Mouse (Mus musculus): ENCODE results near the gene Elfn1. TPM values are rescaled to one million over a fixed set of nuclear protein-coding genes. Genes with fewer than 3 reads are reported as not detected.

Gene Elfn1
- total and polyA plus RNA-seq, 2 experiments from 2014 or later, result 3.3 to 45.1 TPM

GRCm38 (mm10) chr5:140002541-140002940 lies 94.8 kb downstream of the Elfn1 start:
- no peaks in the 10 kb centered on the region for H3K4me1 ChIP-seq (ENCODE audit: insufficient read depth, low read length)
- H3K27ac ChIP-seq, result no peak overlapping the region
- no peak for ATAC-seq
- no peaks in the 10 kb centered on the region for H3K9me3 ChIP-seq (ENCODE audit: low read length)
- no peaks in the 10 kb centered on the region for H3K27me3 ChIP-seq (ENCODE audit: insufficient read depth, low read length)
- H3K4me3 ChIP-seq (ENCODE audit: low read length), result no peak overlapping the region
- 34% methylated on average over 3 of the region's 3 CpGs for WGBS
- DNase-seq (ENCODE audit: low spot score), result no peak
- no peak for TF ChIP-seq CTCF (IDR thresholded peaks at IDR 0.05; ENCODE audit: low read depth)
- H3K9ac ChIP-seq (replicated peaks; ENCODE audit: low read length), result no peak overlapping the region
- no peak overlapping the region for H3K4me2 ChIP-seq (ENCODE audit: low read depth, low read length)
- H3K36me3 ChIP-seq (ENCODE audit: insufficient read depth, low read length), result no peaks in the 10 kb centered on the region

- H3K4me2 ChIP-seq (ENCODE audit: low read depth, low read length), result no peak overlapping the region
- H3K27me3 ChIP-seq (ENCODE audit: insufficient read depth, low read length), result no peaks in the 10 kb centered on the region
- ATAC-seq, result no peak
- H3K9ac ChIP-seq (replicated peaks; ENCODE audit: low read length), result no peak overlapping the region
- TF ChIP-seq CTCF (IDR thresholded peaks at IDR 0.05; ENCODE audit: low read depth), result no peak
- H3K36me3 ChIP-seq (ENCODE audit: insufficient read depth, low read length), result no peaks in the 10 kb centered on the region
- H3K27ac ChIP-seq, result no peak overlapping the region
- no peaks in the 10 kb centered on the region for H3K4me1 ChIP-seq (ENCODE audit: insufficient read depth, low read length)
- H3K4me3 ChIP-seq (ENCODE audit: low read length), result no peak overlapping the region
- no peak for DNase-seq (ENCODE audit: low spot score)
- 59% methylated on average over 8 of the region's 8 CpGs for WGBS
- H3K9me3 ChIP-seq (ENCODE audit: low read length), result no peaks in the 10 kb centered on the region
Observed at GRCm38 (mm10) chr5:140006861-140007260, 99.1 kb downstream of the Elfn1 start.

- H3K27me3 ChIP-seq (ENCODE audit: insufficient read depth, low read length), result no peaks in the 10 kb centered on the region
- no peak for TF ChIP-seq CTCF (IDR thresholded peaks at IDR 0.05; ENCODE audit: low read depth)
- no peak overlapping the region for H3K4me2 ChIP-seq (ENCODE audit: low read depth, low read length)
- no peak overlapping the region for H3K27ac ChIP-seq
- no peak for DNase-seq (ENCODE audit: low spot score)
- H3K9ac ChIP-seq (replicated peaks; ENCODE audit: low read length), result no peak overlapping the region
- ATAC-seq, result 0 out of 2 replicates have a peak, but pooled peaks have one; percentile 18
- H3K36me3 ChIP-seq (ENCODE audit: insufficient read depth, low read length), result no peaks in the 10 kb centered on the region
- H3K4me3 ChIP-seq (ENCODE audit: low read length), result no peak overlapping the region
- 42% methylated on average over 9 of the region's 9 CpGs for WGBS
- H3K9me3 ChIP-seq (ENCODE audit: low read length), result no peaks in the 10 kb centered on the region
- H3K4me1 ChIP-seq (ENCODE audit: insufficient read depth, low read length), result no peaks in the 10 kb centered on the region
Observed at GRCm38 (mm10) chr5:140007656-140008522, 100.1 kb downstream of the Elfn1 start.

- WGBS, result 68% methylated on average over 5 of the region's 5 CpGs
- no peak overlapping the region for H3K27ac ChIP-seq
- no peaks in the 10 kb centered on the region for H3K4me1 ChIP-seq (ENCODE audit: insufficient read depth, low read length)
- H3K9ac ChIP-seq (replicated peaks; ENCODE audit: low read length), result no peak overlapping the region
- no peak overlapping the region for H3K4me2 ChIP-seq (ENCODE audit: low read depth, low read length)
- DNase-seq (ENCODE audit: low spot score), result no peak
- TF ChIP-seq CTCF (IDR thresholded peaks at IDR 0.05; ENCODE audit: low read depth), result no peak
- no peaks in the 10 kb centered on the region for H3K27me3 ChIP-seq (ENCODE audit: insufficient read depth, low read length)
- no peak overlapping the region for H3K4me3 ChIP-seq (ENCODE audit: low read length)
- H3K9me3 ChIP-seq (ENCODE audit: low read length), result no peaks in the 10 kb centered on the region
- no peak; the same call in 1 of the 2 replicates for ATAC-seq
- no peaks in the 10 kb centered on the region for H3K36me3 ChIP-seq (ENCODE audit: insufficient read depth, low read length)
Observed at GRCm38 (mm10) chr5:140008523-140008806, 100.7 kb downstream of the Elfn1 start.

- no peak overlapping the region for H3K4me3 ChIP-seq (ENCODE audit: low read length)
- H3K27ac ChIP-seq, result no peak overlapping the region
- H3K4me1 ChIP-seq (ENCODE audit: insufficient read depth, low read length), result no peaks in the 10 kb centered on the region
- ATAC-seq (no peak), DNase-seq (ENCODE audit: low spot score) (no peak)
- H3K36me3 ChIP-seq (ENCODE audit: insufficient read depth, low read length), result no peaks in the 10 kb centered on the region
- H3K9ac ChIP-seq (replicated peaks; ENCODE audit: low read length), result no peak overlapping the region
- 82% methylated on average over 7 of the region's 7 CpGs for WGBS
- no peak for TF ChIP-seq CTCF (IDR thresholded peaks at IDR 0.05; ENCODE audit: low read depth)
- no peak overlapping the region for H3K4me2 ChIP-seq (ENCODE audit: low read depth, low read length)
- H3K9me3 ChIP-seq (ENCODE audit: low read length), result no peaks in the 10 kb centered on the region
- no peaks in the 10 kb centered on the region for H3K27me3 ChIP-seq (ENCODE audit: insufficient read depth, low read length)
Observed at GRCm38 (mm10) chr5:140009083-140009655, 101.4 kb downstream of the Elfn1 start.

GRCm38 (mm10) chr5:140010405-140010804 lies 102.7 kb downstream of the Elfn1 start:
- H3K27me3 ChIP-seq (ENCODE audit: insufficient read depth, low read length), result no peaks in the 10 kb centered on the region
- DNase-seq (ENCODE audit: low spot score) (no peak), ATAC-seq (no peak)
- 89% methylated on average over 3 of the region's 3 CpGs for WGBS
- H3K36me3 ChIP-seq (ENCODE audit: insufficient read depth, low read length), result no peaks in the 10 kb centered on the region
- H3K27ac ChIP-seq, result no peak overlapping the region
- no peak overlapping the region for H3K9ac ChIP-seq (replicated peaks; ENCODE audit: low read length)
- no peak for TF ChIP-seq CTCF (IDR thresholded peaks at IDR 0.05; ENCODE audit: low read depth)
- H3K9me3 ChIP-seq (ENCODE audit: low read length), result no peaks in the 10 kb centered on the region
- no peak overlapping the region for H3K4me3 ChIP-seq (ENCODE audit: low read length)
- H3K4me2 ChIP-seq (ENCODE audit: low read depth, low read length), result no peak overlapping the region
- no peaks in the 10 kb centered on the region for H3K4me1 ChIP-seq (ENCODE audit: insufficient read depth, low read length)
